Mouse (Mus musculus) mature B cell (primary cell): ENCODE results near the gene 4930512M02Rik.

ENCODE experiments used
- in situ Hi-C: fragments of 300-500 bp; cut with MboI; formaldehyde crosslinking; loops from 2 replicates; pipeline ENCODE4 v1.14.3; 2019

The 4930512M02Rik gene

DNA sequence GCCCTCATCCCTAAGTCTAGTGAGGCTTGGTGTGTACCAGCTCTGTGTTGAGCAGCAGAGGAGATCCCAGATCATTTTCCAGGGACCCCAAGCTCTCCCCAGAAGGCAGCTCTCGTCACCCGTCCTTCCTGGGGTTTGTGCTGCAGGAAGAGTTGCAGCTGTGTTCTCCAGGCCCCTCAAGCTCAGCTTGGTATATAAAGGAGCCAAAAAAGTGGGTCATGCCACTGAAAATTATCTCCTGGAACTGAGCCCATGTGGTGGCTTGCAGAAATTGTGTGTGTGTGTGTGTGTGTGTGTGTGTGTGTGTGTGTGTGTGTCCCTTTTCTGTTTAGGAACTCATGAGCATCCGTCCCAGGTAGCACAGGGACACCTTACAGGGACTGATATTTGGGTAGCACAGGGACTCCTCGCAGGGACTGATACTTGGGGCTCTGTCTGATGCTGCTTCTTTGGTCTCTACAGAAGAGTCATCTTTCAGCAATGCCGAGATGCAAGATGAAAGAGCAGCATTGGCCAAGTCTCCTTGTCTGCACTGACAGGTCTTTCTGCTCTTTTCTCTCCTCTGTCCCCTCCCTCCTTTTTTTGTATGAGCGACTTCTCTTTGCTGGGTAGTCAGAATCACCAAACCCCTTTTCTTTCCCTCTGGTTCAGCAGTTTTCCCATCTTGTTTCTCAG, 62.4 kb downstream of the 4930512M02Rik start:
- in situ Hi-C loops: loop anchor here (25.0 kb wide), 1 partner anchor 122 kb away; the partner anchor contains the start of gene Ikzf1

DNA sequence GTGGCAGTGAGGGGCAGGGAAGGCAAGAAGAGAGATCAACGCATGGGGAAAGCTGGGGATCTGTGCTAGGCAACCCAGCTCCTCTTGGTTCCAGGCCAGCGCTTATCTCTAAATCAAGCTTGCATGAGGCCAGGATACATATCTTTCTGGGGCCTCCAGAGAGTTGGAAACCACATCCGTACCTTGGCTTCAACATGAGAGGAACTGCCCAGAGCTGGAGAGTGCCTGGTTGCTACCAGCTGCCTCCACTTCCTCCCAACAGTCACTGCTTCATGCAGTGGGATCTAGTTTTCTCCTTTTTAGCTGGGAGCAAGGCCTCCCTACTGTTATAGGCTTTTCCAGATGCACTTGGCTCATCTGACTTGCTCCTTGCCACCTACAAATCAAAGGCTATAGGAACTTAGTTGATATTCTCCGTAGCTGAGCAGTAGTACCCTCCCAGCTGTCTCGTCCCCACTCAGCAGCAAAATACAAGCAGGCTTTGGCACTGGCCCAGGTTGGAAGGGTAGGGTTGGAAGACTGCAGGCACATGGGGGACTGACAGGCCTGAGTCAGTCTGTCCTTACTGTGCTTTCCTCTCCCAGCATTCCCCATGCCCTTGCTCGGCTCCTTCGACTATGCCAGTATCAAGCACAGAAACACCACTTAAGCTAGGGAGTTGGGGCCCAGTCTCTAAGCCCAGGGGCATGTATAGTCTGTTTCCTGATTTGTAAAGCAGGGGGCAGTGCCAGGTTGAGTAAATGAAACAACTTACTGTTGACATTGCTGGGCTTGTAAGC, 63.2 kb downstream of the 4930512M02Rik start:
- in situ Hi-C loops: loop anchor here (25.0 kb wide), 1 partner anchor 123 kb away; the partner anchor contains the start of gene Ikzf1

DNA sequence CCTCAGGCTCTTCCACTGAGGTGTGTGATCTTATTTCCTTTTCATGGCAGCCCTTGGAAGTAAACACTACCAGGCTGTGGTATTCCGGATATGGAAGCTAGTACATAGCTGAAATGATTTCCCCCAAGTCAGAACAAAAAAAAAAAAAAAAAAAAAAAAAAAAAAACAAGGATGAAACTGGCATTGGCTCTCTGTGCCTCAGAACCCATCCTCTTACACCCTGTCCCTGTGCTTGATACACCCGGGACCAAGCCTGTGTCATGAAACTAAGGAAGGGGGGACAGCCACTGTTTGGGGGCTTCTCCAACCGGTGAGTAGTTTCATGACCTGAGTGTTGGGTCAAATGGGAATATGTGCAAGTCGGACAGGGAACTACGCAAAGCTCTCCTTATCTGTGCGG, 66.5 kb downstream of the 4930512M02Rik start:
- in situ Hi-C loops: loop anchor here (25.0 kb wide), 1 partner anchor 126 kb away; the partner anchor contains the start of gene Ikzf1

DNA sequence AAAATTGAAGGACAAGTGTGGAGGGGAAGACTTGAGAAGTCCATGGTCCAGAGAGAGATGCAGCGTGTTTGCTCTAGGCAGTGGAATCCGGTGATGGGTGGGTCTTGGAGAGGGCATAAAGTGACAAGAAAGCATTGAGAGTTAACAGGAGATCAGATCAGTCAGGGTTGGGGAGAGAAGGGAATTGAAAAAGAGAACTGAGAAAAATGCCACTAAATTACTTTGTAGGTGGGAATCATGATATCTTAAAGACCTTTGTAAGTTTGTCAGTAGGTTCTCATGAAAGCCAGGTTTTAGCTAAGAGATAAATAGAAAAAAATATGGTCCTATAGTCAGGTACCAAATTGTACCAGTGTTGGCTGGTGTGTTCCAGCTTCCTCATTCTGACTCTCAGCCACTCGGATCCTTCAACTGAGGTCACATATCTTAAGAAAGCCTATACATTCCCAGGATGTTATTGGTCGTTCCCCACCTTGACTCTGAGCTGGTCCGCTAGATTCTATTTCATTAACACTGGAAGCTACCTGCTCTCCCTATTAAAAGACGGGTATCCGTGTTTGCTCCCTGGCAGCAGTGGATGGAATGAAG, 68.4 kb downstream of the 4930512M02Rik start:
- in situ Hi-C loops: loop anchor here (25.0 kb wide), 1 partner anchor 128 kb away; the partner anchor contains the start of gene Ikzf1

DNA sequence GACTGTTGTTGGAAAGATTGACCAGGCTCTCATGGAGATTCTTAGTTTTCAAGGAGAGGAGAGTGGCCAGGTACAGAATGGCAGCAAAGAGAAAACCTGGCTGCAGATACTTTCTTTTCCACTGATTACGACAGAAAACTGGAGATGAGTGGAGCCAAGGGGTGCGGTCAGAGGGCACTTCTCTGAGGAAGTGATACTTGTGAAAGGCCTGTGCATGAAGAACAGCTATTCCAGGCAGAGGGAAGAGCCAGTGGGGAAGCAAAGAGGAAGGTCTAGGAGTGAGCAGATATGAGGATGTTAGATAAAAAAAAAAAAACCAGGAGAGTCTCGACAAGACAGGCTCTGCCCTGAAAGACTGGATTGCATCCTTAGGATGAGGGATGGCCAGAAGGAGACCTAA, 69.0 kb downstream of the 4930512M02Rik start:
- in situ Hi-C loops: loop anchor here (25.0 kb wide), 1 partner anchor 129 kb away; the partner anchor contains the start of gene Ikzf1

DNA sequence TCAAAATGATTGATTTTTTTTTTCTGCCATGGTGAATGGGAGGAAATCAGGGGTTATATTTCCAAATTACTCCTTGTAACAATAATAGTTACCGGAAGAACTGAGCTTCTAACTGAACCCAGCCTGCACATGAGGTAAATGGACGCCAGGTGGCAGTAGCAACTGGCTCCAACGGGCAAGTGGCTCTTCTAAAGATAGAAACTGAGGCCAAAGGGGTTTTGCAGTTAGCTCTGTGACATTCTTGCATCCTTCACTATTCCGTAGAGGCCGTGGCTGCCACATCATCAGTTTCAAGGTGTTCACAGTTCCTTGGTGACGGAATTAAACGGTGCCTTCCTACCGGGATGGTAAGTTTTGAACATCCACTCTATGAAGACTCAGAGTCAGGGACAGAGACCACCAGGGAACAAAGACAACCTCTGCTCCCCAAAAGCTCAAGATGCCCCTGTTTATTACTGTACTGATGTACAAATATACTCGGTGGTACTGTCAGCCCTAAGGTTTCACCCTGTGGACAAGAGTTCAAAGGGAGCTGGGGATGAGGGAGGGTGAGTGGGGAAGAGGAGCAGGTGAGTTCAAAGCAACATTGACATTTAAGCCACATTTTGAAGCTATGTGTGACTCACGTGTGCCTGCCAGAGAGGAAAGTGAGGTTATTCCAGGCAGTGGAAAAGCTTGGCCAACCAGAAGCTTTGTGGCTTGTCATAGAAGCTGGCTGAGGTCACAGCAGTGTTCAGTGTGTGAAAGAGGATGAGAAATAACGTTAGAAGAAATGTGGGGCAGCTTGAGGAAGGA, 70.3 kb downstream of the 4930512M02Rik start:
- in situ Hi-C loops: loop anchor here (25.0 kb wide), 1 partner anchor 130 kb away; the partner anchor contains the start of gene Ikzf1

DNA sequence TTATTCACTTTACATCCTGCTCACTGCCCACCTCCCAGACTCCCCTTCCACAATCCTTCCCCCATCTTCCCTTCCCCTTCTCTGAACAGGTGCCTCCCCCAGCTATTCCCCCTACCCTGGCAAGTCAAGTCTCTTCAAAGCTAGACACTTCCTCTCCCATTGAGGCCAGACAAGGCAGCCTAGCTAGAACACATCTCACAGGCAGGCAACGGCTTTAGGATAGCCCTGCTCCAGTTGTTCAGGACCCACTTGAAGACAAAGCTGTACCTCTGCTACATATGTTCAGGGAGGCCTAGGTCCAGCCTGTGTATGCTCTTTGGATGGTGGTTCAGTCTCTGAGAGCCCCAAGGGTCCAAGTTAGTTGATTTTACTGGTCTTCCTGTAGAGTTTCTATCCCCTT, 71.4 kb downstream of the 4930512M02Rik start:
- in situ Hi-C loops: loop anchor here (25.0 kb wide), 1 partner anchor 131 kb away; the partner anchor contains the start of gene Ikzf1

DNA sequence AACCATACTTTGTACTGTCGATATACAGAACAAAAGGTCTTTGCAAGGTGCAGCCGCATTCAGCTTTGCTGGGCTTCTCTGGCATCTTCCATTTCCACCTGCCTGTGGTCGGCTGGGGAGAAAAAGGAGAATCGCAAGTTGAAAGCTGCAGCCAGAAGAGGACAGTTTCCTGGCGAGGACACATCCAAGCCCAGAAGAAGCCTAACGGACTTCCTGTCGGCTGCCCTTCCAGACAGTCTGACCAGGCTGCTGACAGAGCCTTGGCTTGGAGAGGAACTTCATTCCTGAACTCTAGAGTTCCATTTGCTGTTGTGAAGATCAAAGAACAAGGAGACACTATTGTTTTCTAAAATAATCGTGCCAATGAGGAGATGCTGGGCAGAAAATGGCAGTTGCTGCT, 72.1 kb downstream of the 4930512M02Rik start:
- in situ Hi-C loops: loop anchor here (25.0 kb wide), 1 partner anchor 132 kb away; the partner anchor contains the start of gene Ikzf1

DNA sequence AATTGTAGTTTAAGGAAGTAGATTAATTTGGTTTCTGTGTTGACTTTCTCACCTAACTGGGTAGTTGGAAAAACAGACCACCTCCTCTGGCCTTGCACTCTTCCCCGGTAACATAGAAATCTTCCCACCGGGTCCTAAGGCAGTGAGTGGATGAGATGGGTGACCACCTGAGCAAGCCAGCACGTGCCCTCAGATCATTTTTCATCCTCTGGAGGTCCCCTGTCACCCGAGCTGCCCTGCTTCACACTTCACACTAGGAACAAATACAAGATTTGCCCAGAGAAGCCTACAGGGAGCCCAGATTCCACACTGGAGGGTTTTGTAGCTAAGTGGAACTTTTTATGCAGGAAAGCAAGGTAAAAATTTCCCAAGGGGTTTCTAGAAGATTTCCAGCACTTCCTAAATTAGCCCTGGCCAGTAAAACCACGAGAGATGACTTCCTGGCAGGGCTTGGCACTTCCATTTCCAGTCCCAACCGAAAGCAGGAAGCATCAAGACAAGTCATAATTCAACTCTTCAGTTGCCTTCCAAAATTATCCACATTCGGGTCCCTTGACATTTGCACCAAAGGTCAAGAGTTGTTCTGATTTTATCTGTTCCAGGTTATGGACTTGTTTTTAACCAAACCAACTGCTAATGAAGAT, 79.9 kb downstream of the 4930512M02Rik start:
- in situ Hi-C loops: no loop called here

DNA sequence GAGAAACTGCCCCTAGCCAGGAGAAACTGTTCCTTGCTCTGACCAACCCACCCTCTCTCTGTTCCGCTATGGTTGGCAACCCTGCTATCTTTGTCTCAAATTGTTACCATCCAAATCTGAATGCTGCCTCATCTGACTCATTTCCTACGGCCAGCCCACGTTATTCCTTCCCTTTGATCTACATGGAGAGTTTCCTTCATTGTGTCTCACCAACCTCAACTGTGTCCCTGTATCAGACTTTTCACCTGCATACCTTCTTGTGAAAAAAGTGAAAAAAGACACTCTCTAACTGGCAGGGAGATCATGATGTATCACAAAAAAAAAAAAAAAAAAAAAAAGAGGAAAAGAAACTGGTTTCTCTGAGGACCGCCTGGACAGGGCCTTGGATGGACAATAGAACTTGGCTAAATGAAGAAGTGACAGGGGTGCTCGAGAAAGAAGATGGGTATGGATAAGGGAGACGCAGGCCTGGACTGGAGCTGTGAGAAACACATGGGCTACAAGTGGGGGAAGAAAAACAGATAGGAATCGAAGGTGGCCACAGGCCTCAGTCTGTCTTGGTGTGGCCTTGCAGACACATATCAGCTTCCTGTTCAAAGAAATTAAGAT, 80.6 kb downstream of the 4930512M02Rik start:
- in situ Hi-C loops: no loop called here

DNA sequence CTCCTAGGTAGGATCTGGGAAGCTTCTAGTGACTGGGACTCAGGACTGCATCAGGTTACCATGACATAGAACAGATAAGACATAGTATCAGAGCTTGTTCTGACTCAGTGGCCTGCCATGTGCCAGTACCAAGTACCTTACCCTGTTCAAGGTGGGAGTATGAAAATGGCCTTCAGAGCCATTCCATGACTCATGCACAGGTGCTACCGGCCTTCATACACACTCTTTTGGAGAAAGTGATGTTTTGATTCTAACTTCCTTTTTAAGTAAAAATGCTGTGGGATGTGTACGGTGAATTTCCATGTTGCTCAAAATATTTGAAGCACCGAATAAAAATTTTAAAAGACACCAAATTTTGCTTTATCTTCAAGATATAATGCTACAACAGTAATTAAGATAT, 81.7 kb downstream of the 4930512M02Rik start:
- in situ Hi-C loops: no loop called here
